Mouse (Mus musculus) intestine, embryonic 16.5 days (tissue): ENCODE data around the gene Chrd. TPM values are rescaled to one million over a fixed set of nuclear protein-coding genes. Genes with fewer than 3 reads are reported as not detected.

ENCODE experiments used
- ATAC-seq: fragments of 200-750 bp; cut with Nextera tagmentation; 2 replicates; pipeline ENCODE4 v1.8.0; 2017; ENCODE audit warnings: moderate TSS enrichment, moderate library complexity
- H3K27ac ChIP-seq: fragments of 300-500 bp; sonication (generic); 2 replicates; pipeline ENCODE4 v1.5.1; 2014; ENCODE audit warnings: mild to moderate bottlenecking, low read length
- H3K27me3 ChIP-seq: fragments of 300-500 bp; sonication (generic); replicated peaks from 2 replicates; pipeline ENCODE4 v1.6.1; 2014; ENCODE audit warnings: low read length, control low read depth, mixed read lengths; ENCODE audit not compliant: control insufficient read depth, insufficient read depth
- H3K36me3 ChIP-seq: fragments of 300-500 bp; sonication (generic); 2 replicates; pipeline ENCODE4 v1.6.1; 2014; ENCODE audit warnings: low read length, control low read depth; ENCODE audit not compliant: control insufficient read depth, insufficient read depth
- H3K4me1 ChIP-seq: fragments of 300-500 bp; sonication (generic); 2 replicates; pipeline ENCODE4 v1.6.1; 2014; ENCODE audit warnings: low read length, control low read depth, mixed read lengths; ENCODE audit not compliant: control insufficient read depth, insufficient read depth
- H3K4me2 ChIP-seq: fragments of 300-500 bp; sonication (generic); 2 replicates; pipeline ENCODE4 v1.6.1; 2014; ENCODE audit warnings: low read depth, low read length, control low read depth
- H3K4me3 ChIP-seq: fragments of 300-500 bp; sonication (generic); 2 replicates; pipeline ENCODE4 v1.5.1; 2014; ENCODE audit warnings: mild to moderate bottlenecking, low read length
- H3K9ac ChIP-seq: fragments of 300-500 bp; sonication (generic); 2 replicates; pipeline ENCODE4 v1.6.1; 2014; ENCODE audit warnings: low read depth, low read length
- H3K9me3 ChIP-seq: fragments of 300-500 bp; sonication (generic); 2 replicates; pipeline ENCODE4 v1.6.1; 2016; ENCODE audit warnings: low read length, control low read depth; ENCODE audit not compliant: control insufficient read depth
- WGBS: fragments of 180-500 bp; shearing (Covaris S2); extraction: QIAGEN DNeasy Blood & Tissue Kit; methylation state at CpG from one replicate; pipeline ENCODE4 v1.1.7; 2014; 5-methylcytosine and 5-hydroxymethylcytosine counted together
- polyA plus RNA-seq: library from polyadenylated mRNA; unstranded; fragments of >200 nt; fragmentation: Nextera tagmentation; extraction: Ambion mirVana; gene quantifications from 2 replicates; pipeline ENCODE4 v1.2.1, GENCODE M21; 2015

Chrd gene
- polyA plus RNA-seq: 3.0 and 3.1 TPM in 2 replicates

DNA sequence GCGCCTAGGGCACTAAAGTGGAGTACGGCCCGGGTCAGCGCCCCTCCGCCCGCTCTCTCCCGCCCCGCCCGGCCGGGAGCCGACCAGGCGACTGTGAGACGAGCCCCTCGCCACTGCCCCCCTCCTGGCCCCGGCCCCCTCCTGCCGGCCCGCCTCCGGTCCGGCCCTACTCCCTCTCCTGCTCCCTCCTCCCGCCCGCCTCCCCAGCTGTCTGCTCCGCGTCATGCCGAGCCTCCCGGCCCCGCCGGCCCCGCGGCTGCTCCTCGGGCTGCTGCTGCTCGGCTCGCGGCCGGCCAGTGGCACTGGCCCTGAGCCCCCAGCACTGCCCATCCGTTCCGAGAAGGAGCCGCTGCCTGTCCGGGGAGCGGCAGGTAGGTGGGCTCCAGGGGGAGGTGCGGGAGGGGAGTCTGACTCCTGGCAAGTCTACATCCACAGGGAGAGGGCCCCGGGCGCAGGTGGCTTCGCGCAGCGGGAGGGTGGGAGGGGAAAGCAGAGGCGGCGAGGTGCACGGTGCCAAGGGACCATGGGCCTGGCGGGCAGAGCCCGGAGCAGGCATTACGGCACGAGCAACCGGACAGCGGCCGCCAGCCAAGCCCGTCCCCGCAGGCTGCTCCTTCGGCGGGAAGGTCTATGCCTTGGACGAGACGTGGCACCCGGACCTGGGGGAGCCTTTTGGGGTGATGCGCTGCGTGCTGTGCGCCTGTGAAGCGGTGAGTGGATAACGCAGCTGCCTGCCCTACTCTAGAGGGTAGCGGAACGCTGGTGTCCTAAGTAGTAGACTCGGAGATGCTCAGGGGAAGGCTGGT lies at the start of gene Chrd:
Chrd (plus strand) TSS at position 203 of the 806 bp plus-strand sequence.
- WGBS: under 1% methylated on average over 58 of the region's 70 CpGs
- peak; percentile 81 for ATAC-seq
- Histone ChIP-seq H3K4me2 (peak within 1 kb of the TSS; percentile 100), H3K36me3 (no peaks in the 10 kb centered on the region), H3K9me3 (no peaks in the 10 kb centered on the region), H3K27ac (peak within 1 kb of the TSS; percentile 52; the same call in 1 of the 2 replicates), H3K4me3 (peak within 1 kb of the TSS; percentile 68), H3K4me1 (peaks cover 20% of the 10 kb centered on the region), H3K27me3 (peaks cover 25% of the 10 kb centered on the region), H3K9ac (peak within 1 kb of the TSS; percentile 81)

DNA sequence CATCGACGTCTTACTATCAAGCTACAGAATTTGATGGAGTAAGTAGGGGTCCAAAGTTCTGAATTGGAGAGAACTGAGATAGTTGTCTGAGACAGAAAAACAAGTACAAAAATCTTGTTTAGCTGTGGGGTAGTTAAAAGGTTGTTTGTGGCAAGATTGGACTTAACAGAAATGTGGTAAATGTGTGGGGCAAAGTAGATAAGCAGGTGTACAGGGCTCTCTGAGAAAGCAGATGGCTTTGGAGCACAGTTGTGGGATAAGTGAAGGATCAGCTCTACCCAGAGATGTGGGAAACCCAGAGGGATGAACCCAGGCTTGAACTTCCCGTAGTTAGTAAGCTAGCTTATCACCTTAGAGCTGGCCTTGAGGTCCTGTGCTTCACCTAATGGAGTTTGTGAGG lies 42.2 kb upstream of the Chrd start:
- Histone ChIP-seq H3K36me3 (peaks cover 29% of the 10 kb centered on the region), H3K4me2 (no peak overlapping the region)
- 77% methylated on average over 3 of the region's 3 CpGs for WGBS

DNA sequence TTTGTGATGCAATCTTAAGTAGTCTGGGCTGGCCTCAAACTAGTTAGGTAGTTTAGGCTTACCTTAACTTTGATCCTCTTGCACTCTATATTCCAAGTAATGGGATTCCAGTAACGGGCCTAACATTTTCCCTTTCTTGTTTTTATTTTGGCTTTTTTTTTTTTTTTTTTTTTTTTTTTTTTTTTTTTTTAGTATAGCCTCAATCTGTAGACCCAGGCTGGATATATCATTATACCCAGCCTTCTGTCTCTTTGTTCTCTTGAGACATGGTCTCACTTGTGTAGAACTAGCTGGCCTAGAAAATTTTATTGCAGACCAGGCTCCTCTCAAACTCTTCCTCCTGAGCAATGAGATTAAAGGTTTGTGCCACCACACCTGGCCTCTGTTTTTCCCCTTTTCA lies 41.3 kb upstream of the Chrd start:
- 80% methylated on average over 1 of the region's 1 CpGs for WGBS
- no peak overlapping the region for H3K9ac ChIP-seq
- H3K4me1 ChIP-seq: peaks cover 19% of the 10 kb centered on the region
- H3K27ac ChIP-seq: no peak overlapping the region
- H3K27me3 ChIP-seq: no peaks in the 10 kb centered on the region; the same call in 1 of the 2 replicates
- ATAC-seq: no peak
- H3K4me3 ChIP-seq: no peak overlapping the region
- no peak overlapping the region for H3K4me2 ChIP-seq
- H3K9me3 ChIP-seq: no peaks in the 10 kb centered on the region
- peaks cover 21% of the 10 kb centered on the region for H3K36me3 ChIP-seq

More for the DNA sequence above, 42.2 kb upstream of the Chrd start:
- Histone ChIP-seq H3K27me3 (no peaks in the 10 kb centered on the region), H3K27ac (no peak overlapping the region), H3K4me3 (no peak overlapping the region), H3K9me3 (no peaks in the 10 kb centered on the region), H3K9ac (no peak overlapping the region), H3K4me1 (peaks cover 13% of the 10 kb centered on the region)
- no peak for ATAC-seq

- WGBS: 47% methylated on average over 16 of the region's 16 CpGs
- Histone ChIP-seq H3K4me1 (peaks cover 19% of the 10 kb centered on the region), H3K9me3 (no peaks in the 10 kb centered on the region), H3K27me3 (no peaks in the 10 kb centered on the region; the same call in 1 of the 2 replicates), H3K36me3 (peaks cover 18% of the 10 kb centered on the region), H3K9ac (no peak overlapping the region), H3K4me3 (no peak overlapping the region), H3K4me2 (peak overlapping the region; percentile 95; the same call in 1 of the 2 replicates), H3K27ac (no peak overlapping the region)
- peak; percentile 9 for ATAC-seq
Observed at GRCm38 (mm10) chr16:20692241-20692965, 40.5 kb upstream of the Chrd start.

DNA sequence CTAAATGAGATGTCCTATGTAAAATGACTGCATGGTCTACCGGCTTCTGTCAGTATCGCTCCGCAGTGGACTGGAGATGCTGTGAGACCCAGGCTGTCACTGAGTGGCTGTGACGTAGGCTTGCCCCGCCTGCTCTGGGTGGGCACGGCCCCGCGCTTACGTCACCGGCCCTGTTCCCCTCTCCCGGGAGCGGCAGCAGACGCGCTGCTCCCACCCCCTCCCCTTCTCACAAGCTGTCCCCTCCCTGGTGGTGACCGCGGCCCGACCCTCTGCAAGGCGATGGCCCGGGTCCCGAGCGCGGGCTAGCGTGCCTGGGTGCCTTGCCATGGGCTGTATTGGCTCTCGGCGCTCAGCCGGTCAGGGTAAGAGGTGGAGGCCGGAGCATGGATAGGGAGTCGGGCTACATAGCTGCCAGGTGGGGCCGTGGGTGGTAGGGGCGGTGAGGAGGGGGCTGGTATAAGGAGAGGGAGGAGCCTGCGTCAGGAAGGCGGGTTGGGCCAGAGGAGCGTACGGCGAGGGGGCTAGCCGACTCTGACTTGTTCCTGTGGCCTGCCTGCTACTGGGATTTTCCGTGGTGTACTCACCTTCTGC lies 39.7 kb upstream of the Chrd start, which contains the start of gene Fam131a:
Fam131a (plus strand) TSS at position 131 of the 591 bp plus-strand sequence.
- peak; percentile 95 for ATAC-seq
- Histone ChIP-seq H3K4me1 (peaks cover 19% of the 10 kb centered on the region), H3K27me3 (no peaks in the 10 kb centered on the region; the same call in 1 of the 2 replicates), H3K9ac (peak within 1 kb of the TSS; percentile 85), H3K27ac (peak within 1 kb of the TSS; percentile 85), H3K4me2 (peak within 1 kb of the TSS; percentile 95), H3K4me3 (peak within 1 kb of the TSS; percentile 69), H3K36me3 (peaks cover 18% of the 10 kb centered on the region), H3K9me3 (no peaks in the 10 kb centered on the region)
- under 1% methylated on average over 37 of the region's 37 CpGs for WGBS

- no peak overlapping the region for H3K27ac ChIP-seq
- no peaks in the 10 kb centered on the region for H3K9me3 ChIP-seq
- H3K36me3 ChIP-seq: peaks cover 8% of the 10 kb centered on the region; the same call in 1 of the 2 replicates
- H3K27me3 ChIP-seq: no peaks in the 10 kb centered on the region; the same call in 1 of the 2 replicates
- 70% methylated on average over 8 of the region's 8 CpGs for WGBS
- ATAC-seq: no peak
- no peak overlapping the region for H3K9ac ChIP-seq
- H3K4me3 ChIP-seq: no peak overlapping the region
- no peak overlapping the region for H3K4me2 ChIP-seq
- peaks cover 19% of the 10 kb centered on the region for H3K4me1 ChIP-seq
Observed at GRCm38 (mm10) chr16:20694781-20695180, 38.1 kb upstream of the Chrd start.

DNA sequence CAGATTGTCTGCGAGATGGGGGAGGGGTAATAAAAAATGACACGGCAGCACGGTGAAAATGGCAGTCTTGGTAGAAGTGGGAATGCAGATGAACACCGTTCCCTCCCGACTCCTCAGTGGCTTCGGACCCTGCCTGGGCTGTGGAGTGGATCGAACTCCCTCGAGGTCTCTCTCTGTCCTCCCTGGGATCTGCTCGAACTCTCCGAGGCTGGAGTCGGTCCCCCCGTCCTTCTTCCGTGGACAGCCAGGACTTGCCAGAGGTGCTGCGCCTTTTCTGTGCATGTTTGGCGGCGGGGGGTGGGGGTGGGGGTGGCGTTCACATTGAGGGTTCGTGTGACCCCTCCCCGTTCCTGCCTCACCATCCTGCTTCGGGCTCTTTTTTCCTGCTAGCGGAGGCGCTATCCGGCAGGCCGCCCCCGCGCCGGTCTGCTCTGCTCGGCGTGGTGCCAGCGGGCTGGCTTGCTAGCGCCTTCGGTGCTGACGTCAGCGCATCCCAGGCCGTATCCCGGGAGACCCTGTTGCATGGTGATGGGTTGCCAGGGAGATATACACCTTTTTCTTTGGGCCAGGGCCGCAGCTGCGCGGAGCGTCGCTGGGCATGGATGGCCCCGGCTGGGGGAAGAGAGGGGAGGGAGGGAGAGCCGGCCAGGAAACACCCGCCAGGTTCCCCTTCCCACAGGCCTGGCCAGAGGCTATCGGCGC lies 37.2 kb upstream of the Chrd start:
- H3K4me3 ChIP-seq: peak overlapping the region; percentile 40
- H3K36me3 ChIP-seq: 0 out of 2 replicates have a peak, but pooled peaks cover 4% of the 10 kb centered on the region
- 4% methylated on average over 44 of the region's 46 CpGs for WGBS
- H3K4me2 ChIP-seq: peak overlapping the region; percentile 56
- peaks cover 19% of the 10 kb centered on the region for H3K4me1 ChIP-seq
- H3K27me3 ChIP-seq: no peaks in the 10 kb centered on the region; the same call in 1 of the 2 replicates
- peak overlapping the region; percentile 56 for H3K9ac ChIP-seq
- ATAC-seq: peak; percentile 47
- H3K27ac ChIP-seq: no peak overlapping the region
- H3K9me3 ChIP-seq: no peaks in the 10 kb centered on the region

DNA sequence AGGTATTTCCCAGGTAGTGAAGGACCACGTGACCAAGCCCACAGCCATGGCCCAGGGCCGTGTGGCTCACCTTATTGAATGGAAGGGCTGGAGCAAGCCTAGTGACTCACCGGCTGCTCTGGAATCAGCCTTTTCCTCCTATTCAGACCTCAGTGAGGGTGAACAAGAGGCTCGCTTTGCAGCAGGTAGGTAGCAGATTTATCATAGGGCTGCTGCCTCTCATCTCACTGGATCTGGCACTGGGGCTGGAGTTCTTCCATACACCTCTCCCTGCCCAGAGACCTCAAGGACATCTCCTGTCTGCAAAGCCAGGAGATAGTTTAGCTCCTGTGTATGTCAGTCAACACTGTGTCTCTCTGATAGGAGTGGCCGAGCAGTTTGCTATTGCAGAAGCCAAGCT lies 33.7 kb upstream of the Chrd start:
- Histone ChIP-seq H3K4me1 (peaks cover 24% of the 10 kb centered on the region), H3K4me3 (no peak overlapping the region), H3K36me3 (no peaks in the 10 kb centered on the region), H3K9me3 (no peaks in the 10 kb centered on the region), H3K27me3 (no peaks in the 10 kb centered on the region; the same call in 1 of the 2 replicates), H3K27ac (no peak overlapping the region), H3K4me2 (no peak overlapping the region), H3K9ac (no peak overlapping the region)
- ATAC-seq: no peak
- WGBS: 68% methylated on average over 5 of the region's 5 CpGs
